Mouse (Mus musculus) brain, embryonic 14.5 days (tissue): Measurements from ENCODE around the gene Smim17. TPM values are rescaled to one million over a fixed set of nuclear protein-coding genes. Genes with fewer than 3 reads are reported as not detected.
"Not testable (repeated sequence)": the region's sequence is repeated elsewhere in the genome, so short reads cannot be mapped to it uniquely, and the experiment has no call there.

Experiments used
- DNase-seq: peaks from one replicate; pipeline ENCODE4 v3.0.0-alpha.2; 2011; ENCODE audit warnings: low read depth
- CTCF ChIP-seq: fragments of 200-500 bp; IDR thresholded peaks from 2 replicates; pipeline ENCODE4 v1.5.1; 2012; ENCODE audit warnings: inconsistent platforms, mild to moderate bottlenecking, moderate library complexity, borderline replicate concordance; ENCODE audit not compliant: insufficient read depth, insufficient read length; ENCODE audit errors: extremely low read depth
- POLR2A ChIP-seq: fragments of 200-500 bp; IDR thresholded peaks from 2 replicates; pipeline ENCODE4 v1.6.1; 2012; ENCODE audit warnings: mild to moderate bottlenecking, inconsistent platforms, borderline replicate concordance; ENCODE audit not compliant: poor library complexity, insufficient read depth, insufficient read length, severe bottlenecking; ENCODE audit errors: extremely low read depth
- polyA plus RNA-seq: library from polyadenylated mRNA; depleted of rRNA; stranded (reverse); fragments of >200 nt; gene quantifications from 2 replicates; pipeline ENCODE4 v1.2.3, GENCODE M21; 2012; rRNA removed

Gene Smim17
- polyA plus RNA-seq, result 4.5 and 7.5 TPM in 2 replicates

DNA sequence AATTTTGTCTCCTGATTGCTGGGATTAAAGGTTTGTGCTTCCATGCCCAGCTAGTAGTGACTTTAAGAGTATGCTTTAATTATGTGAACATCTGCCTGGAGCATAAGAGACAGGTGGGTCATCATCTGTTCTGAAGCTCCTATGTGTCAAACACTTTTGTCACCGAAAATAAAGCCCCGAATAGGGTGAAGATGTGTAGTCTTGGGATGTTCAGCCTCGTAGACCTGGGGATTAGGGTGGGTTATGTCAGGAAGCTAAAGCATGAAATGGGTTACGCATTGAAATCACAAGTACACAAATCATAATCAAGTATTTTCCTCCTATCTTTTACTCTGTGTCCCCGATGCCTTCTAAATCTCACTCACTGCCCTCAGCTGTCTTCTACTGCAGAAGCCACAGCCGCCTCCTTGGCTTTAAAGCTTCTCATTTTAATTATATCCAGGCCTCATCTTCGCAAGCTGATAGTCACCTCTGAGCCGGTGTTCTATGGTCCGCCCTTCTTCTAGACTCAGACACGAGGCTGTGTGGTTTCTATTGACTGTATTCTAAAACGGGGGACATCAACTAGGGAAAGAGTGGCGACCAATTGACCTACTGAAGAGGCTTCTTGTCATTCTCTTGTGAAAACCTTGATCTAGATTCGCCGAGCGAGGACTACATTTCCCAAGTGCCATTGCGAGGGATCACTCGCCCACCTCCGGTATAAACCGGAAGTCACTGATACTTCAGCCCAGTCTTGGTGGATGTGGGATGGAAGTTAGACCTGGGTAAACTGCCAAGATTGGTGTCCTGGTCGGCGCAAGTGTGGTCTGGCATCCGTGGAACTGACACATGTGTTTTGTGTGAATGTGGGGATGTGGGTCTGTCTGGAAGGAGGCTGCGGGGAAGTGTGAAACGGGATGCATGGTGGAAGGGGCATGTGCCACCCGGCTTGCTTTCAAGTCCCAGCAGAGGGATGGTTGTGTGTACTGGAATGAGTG is at the start of gene Smim17:
Gene Smim17, plus strand, starts transcription at position 720 of the 980 bp plus-strand sequence.
- TF ChIP-seq POLR2A (peak; percentile 11; the same call in 1 of the 2 replicates), CTCF (no peak)
- peak; percentile 87 for DNase-seq

DNA sequence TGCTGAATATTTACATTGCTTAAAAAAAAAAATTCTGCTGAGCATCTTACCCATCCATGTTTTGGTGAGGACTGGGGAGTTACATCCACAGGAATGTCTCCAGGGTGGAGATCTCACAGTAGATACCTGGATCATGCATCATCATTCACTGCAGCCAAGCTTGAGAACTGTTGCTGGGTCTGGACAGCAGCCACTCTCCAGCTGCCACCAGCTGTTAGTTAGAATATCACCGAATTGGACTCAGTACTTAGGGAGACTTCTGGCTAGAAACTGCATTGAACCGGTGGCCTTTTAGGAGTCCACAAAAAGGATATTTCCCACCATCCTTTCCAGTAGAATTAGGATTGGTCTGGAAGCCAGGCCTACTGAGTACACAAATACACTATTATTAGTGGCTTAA is 40.4 kb upstream of the Smim17 start:
- no peak for DNase-seq
- TF ChIP-seq CTCF (no peak), POLR2A (no peak)

GRCm38 (mm10) chr7:6358937-6359590 is 39.5 kb upstream of the Smim17 start:
- TF ChIP-seq POLR2A (no peak), CTCF (peak; percentile 29)
- peak; percentile 91 for DNase-seq

DNA sequence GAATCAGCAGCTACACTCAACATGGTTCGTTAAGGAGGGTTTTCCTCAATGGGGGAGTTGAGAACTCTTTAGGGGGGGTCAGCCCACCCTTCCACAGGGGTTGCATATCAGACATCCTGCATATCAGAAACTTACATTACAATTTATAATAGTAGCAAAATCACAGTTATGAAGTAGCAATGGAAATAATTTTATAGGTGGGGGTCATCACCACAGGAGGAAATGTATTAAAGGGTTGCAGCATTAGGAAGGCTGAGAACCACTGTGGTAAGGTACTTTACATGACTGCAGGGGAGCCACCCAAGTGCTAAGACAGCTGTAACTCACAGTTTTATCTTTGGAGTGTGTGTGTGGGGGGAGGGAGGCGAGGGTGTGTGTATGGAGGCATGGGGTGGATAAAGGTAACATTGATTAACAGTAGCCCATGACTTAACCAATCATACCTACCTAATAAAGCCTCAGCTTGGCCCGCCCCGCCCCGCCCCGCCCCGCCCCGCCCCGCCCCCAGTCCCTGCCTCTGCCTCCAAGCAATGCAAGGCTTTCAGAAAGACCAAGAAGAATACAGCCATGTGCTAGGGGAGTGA is 37.9 kb upstream of the Smim17 start:
- no peak for DNase-seq
- TF ChIP-seq POLR2A (no peak), CTCF (no peak)

- TF ChIP-seq POLR2A (no peak), CTCF (no peak)
- DNase-seq, result no peak
Measured at GRCm38 (mm10) chr7:6361756-6362155, 36.8 kb upstream of the Smim17 start.

GRCm38 (mm10) chr7:6362268-6363046 is 36.1 kb upstream of the Smim17 start:
- DNase-seq, result peak; percentile 100
- TF ChIP-seq POLR2A (peak; percentile 36; the same call in 1 of the 2 replicates), CTCF (no peak)

DNA sequence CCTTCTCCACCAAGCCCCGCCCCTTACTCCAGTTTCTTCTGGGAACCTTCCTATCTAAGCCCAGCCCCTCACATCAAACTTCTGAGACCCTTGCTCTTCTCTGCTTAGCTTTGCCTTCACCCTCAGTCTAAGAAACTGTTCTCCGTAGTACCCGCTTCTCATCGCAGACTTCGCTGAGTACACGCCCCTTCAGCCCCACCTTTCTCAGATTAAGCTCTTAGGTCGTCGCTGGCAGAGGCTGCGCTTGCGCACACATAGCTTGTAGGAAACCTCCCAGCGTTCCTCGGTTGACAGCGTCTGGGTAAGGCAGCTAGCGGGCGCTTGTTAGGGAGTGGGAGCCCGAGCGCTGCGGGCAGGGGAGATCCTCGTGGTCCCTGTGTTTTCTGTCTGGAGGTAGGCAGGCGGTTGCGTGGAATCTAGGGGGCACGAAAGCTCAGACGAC is 35.4 kb upstream of the Smim17 start, which contains the start of gene Zfp78:
Gene Zfp78, plus strand, starts transcription at position 234 of the 442 bp plus-strand sequence.
- TF ChIP-seq POLR2A (peak; percentile 33; the same call in 1 of the 2 replicates), CTCF (no peak)
- peak; percentile 99 for DNase-seq

- TF ChIP-seq CTCF (no peak), POLR2A (no peak)
- no peak for DNase-seq
Measured at GRCm38 (mm10) chr7:6364761-6365160, 33.8 kb upstream of the Smim17 start.

DNA sequence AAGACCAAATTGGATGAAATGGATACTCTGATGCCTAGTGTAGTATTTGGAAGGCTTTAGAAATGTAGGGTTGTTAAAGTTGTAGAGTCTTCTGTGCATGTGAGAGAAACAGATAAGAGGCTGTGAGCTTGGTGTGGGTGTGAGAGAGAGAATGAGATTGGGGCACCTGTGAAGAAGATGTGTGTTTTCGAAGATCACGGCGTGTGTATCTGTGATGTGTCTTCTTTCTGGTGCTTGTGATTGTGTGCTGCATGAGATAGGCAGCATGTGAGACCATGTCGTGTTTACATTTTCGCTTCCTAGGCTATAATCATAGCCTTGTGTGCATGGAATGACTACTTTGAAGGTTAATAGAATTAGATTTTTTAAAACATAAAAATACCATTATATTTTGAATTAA is 31.3 kb upstream of the Smim17 start:
- TF ChIP-seq CTCF (no peak), POLR2A (no peak)
- DNase-seq, result no peak

- DNase-seq, result not testable (repeated sequence)
Measured at GRCm38 (mm10) chr7:6368146-6368545, 30.4 kb upstream of the Smim17 start.
